Mouse (Mus musculus): ENCODE results near the gene Cwh43. TPM values are rescaled to one million over a fixed set of nuclear protein-coding genes. Genes with fewer than 3 reads are reported as not detected.

Gene Cwh43
- polyA plus RNA-seq (2012; ENCODE audit: insufficient read depth, insufficient read length, missing spikeins) = not detected in 2 replicates

DNA sequence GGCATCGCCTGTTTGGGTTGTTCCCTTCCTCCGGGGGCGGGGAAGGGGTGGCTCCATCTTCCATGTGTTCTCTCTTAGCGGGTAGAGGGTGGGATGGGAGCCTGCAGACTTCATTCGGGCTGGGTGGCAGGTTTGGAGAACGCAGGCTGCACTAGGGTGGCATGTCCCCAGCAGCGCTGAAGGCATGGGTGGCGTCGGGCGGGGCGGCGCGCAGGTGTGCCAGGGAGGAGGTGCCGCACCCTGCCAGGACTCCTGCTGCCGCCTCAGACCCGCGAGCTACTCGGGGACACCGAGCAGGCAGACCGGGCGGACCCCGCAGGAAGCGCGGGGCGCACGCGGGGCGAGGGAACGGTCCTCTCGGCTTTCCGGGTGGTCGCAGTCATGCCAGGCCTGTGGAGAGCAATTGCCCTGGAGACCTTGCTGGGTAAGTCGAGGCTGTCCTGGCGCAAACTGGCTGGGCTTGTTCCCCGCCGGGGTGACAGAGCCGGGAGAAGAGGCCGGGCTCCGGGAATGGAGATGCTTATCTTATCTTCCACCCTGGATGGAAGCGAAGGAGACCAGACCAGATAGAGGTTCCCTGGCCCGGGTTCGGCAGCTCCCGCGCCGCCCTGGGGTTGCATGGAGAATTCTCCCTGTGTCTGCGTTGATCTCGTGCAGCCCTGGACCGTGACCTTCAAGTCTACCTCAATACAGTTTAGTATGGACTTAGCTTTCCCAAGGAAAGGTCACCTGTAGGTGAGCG is at the start of gene Cwh43:
Gene Cwh43, plus strand, starts transcription at position 95 of the 742 bp plus-strand sequence.
- no peak within 1 kb of the TSS for H3K4me3 ChIP-seq (ENCODE audit: insufficient read depth, low read depth, low read length)
- no peaks in the 10 kb centered on the region for H3K4me1 ChIP-seq (ENCODE audit: control insufficient read depth, insufficient read depth, insufficient read length, low read length)
- H3K27ac ChIP-seq (replicated peaks; ENCODE audit: low read depth, low read length) = no peak within 1 kb of the TSS

DNA sequence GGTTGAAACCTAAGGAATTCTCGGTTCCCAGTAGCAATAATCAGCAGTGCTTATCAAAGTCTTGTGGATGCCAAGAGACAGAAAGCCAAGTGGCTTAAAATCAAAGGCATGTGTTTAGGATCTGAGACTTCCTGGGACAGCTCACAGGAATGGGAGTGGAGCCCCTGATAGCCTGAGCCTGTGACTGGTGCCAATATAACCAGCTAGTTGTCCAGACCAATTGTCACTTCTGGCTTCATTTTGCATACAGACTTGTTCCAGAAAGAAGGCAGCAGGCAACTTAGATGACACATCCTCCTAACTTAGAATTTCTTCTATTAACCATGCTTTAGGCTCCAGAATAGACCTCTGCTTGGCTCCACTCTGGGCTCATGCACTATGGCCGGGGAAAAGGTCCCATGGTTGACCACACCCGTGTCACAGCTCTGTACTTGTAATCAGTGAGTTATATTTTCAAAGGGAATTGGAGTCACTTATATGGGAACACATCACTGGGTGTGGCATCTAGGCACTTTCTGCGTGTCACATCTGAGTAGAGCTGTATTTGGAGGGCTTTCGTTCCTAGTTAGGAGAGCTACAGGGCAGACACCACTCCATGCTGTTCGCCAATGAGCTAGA is 46.6 kb upstream of the Cwh43 start:
- Histone ChIP-seq H3K27ac (replicated peaks; ENCODE audit: low read depth, low read length) (no peak overlapping the region), H3K4me1 (ENCODE audit: control insufficient read depth, insufficient read depth, insufficient read length, low read length) (no peaks in the 10 kb centered on the region), H3K4me3 (ENCODE audit: insufficient read depth, low read depth, low read length) (no peak overlapping the region)

DNA sequence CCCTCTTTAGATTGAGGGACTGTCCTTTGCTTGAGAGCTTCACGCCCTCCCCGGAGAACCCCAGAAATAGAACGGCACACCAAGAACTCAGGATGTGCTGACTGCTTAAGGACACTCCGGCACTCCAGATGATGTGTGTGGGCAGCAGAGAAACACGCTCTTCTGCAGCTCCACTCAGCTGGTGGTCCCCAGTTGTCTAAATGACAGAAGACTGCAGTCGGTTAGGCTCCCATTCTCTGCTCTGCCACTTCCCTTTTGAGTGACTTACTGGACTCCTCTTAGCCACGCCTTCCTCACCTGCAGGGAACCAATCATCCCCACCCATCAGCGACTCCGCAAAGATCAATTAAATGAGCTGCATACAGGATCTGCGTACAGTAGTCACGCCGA is 46.1 kb upstream of the Cwh43 start:
- Histone ChIP-seq H3K4me3 (ENCODE audit: insufficient read depth, low read depth, low read length) (no peak overlapping the region), H3K4me1 (ENCODE audit: control insufficient read depth, insufficient read depth, insufficient read length, low read length) (no peaks in the 10 kb centered on the region), H3K27ac (replicated peaks; ENCODE audit: low read depth, low read length) (no peak overlapping the region)

DNA sequence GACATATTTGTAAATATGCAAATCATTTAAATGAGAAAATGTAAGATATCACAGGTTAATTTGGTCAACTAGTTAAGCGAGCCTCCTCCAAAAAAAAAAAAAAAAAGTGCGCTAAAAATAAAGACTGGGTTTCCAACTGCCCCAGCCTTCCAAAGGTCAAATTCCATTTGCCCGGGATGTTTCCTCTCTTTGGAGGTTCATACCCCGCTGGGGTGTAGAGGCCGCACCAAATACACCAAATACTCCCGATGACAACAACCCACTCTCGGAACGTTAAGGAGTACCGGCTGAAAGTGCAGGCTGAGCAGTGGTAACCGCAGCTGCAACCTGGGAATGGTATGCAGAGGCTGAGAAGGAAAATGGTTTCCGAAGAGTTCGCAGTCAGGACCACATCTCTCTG is 45.6 kb upstream of the Cwh43 start:
- H3K4me3 ChIP-seq (ENCODE audit: insufficient read depth, low read depth, low read length) = no peak overlapping the region
- no peaks in the 10 kb centered on the region for H3K4me1 ChIP-seq (ENCODE audit: control insufficient read depth, insufficient read depth, insufficient read length, low read length)
- H3K27ac ChIP-seq (replicated peaks; ENCODE audit: low read depth, low read length) = no peak overlapping the region

DNA sequence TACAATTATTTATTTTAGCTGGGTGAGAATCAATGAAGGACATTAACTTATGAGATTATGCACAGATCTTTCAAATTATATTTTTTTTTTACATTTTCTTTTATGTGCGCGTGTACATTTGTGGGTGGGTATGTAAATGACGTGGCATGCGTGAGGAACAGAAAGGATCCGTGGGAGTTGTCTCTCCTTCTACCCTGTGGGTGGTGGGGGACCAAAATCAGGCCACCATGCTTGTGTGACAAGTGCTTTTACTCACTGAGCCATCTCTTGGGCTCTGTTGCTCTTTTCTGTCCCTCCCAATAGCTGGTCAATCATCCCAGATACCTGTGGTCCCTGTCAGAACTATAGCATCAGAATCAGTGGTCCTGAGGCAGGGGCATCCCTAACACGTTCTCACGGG is 43.5 kb upstream of the Cwh43 start:
- Histone ChIP-seq H3K4me3 (ENCODE audit: insufficient read depth, low read depth, low read length) (no peak overlapping the region), H3K4me1 (ENCODE audit: control insufficient read depth, insufficient read depth, insufficient read length, low read length) (no peaks in the 10 kb centered on the region), H3K27ac (replicated peaks; ENCODE audit: low read depth, low read length) (no peak overlapping the region)

- Histone ChIP-seq H3K27ac (replicated peaks; ENCODE audit: low read depth, low read length) (no peak overlapping the region), H3K4me3 (ENCODE audit: insufficient read depth, low read depth, low read length) (no peak overlapping the region), H3K4me1 (ENCODE audit: control insufficient read depth, insufficient read depth, insufficient read length, low read length) (no peaks in the 10 kb centered on the region)
Observed at GRCm38 (mm10) chr5:73362791-73363190, 43.1 kb upstream of the Cwh43 start.

DNA sequence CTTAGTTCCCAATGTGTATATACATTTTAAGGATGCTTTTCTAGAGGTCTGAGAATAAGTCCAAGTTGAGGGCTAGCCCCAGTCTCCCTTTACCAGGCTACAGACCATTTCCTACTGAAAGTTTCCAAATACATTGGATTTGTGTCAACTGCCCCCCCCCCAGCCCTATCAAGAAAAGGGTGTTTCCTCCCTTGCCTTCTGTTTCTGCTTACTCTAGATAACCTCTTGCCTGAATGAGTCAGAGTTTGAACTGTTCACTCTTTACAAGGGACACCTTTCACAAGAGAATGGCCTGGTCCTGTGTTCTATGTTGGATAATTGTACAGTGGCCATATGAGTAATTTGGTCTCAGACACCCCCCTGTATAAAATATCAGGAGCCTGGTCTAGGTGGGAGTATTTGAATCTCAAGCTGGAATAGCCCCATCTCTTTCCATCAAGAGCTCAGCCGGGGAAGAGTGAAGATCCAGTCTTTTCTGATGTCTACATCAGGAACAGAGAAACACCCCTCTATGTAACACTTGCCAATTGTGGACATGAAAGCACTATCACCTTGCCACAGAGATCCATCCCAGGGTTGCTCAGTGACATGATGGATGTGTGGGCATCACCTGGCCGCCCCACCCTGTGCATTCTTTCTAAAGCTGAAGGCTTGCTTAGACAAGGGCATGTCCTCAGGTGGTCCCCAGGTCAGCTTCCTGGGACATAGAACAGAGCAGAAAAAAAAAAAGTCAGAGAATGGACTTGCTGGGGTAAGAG is 41.6 kb upstream of the Cwh43 start:
- Histone ChIP-seq H3K4me3 (ENCODE audit: insufficient read depth, low read depth, low read length) (no peak overlapping the region), H3K27ac (replicated peaks; ENCODE audit: low read depth, low read length) (no peak overlapping the region), H3K4me1 (ENCODE audit: control insufficient read depth, insufficient read depth, insufficient read length, low read length) (no peaks in the 10 kb centered on the region)

GRCm38 (mm10) chr5:73367906-73368305 is 38.0 kb upstream of the Cwh43 start:
- Histone ChIP-seq H3K4me3 (ENCODE audit: insufficient read depth, low read depth, low read length) (no peak overlapping the region), H3K27ac (replicated peaks; ENCODE audit: low read depth, low read length) (no peak overlapping the region), H3K4me1 (ENCODE audit: control insufficient read depth, insufficient read depth, insufficient read length, low read length) (no peaks in the 10 kb centered on the region)

GRCm38 (mm10) chr5:73368845-73369447 is 36.9 kb upstream of the Cwh43 start:
- H3K27ac ChIP-seq (replicated peaks; ENCODE audit: low read depth, low read length) = no peak overlapping the region
- no peak overlapping the region for H3K4me3 ChIP-seq (ENCODE audit: insufficient read depth, low read depth, low read length)

GRCm38 (mm10) chr5:73369731-73370130 is 36.1 kb upstream of the Cwh43 start:
- Histone ChIP-seq H3K4me1 (ENCODE audit: control insufficient read depth, insufficient read depth, insufficient read length, low read length) (no peaks in the 10 kb centered on the region), H3K4me3 (ENCODE audit: insufficient read depth, low read depth, low read length) (no peak overlapping the region), H3K27ac (replicated peaks; ENCODE audit: low read depth, low read length) (no peak overlapping the region)

More at GRCm38 (mm10) chr5:73368845-73369447, 36.9 kb upstream of the Cwh43 start:
- H3K4me1 ChIP-seq (ENCODE audit: control insufficient read depth, insufficient read depth, insufficient read length, low read length) = no peaks in the 10 kb centered on the region

GRCm38 (mm10) chr5:73372601-73373000 is 33.3 kb upstream of the Cwh43 start:
- Histone ChIP-seq H3K27ac (replicated peaks; ENCODE audit: low read depth, low read length) (no peak overlapping the region), H3K4me1 (ENCODE audit: control insufficient read depth, insufficient read depth, insufficient read length, low read length) (no peaks in the 10 kb centered on the region), H3K4me3 (ENCODE audit: insufficient read depth, low read depth, low read length) (no peak overlapping the region)

- Histone ChIP-seq H3K27ac (replicated peaks; ENCODE audit: low read depth, low read length) (no peak overlapping the region), H3K4me1 (ENCODE audit: control insufficient read depth, insufficient read depth, insufficient read length, low read length) (no peaks in the 10 kb centered on the region), H3K4me3 (ENCODE audit: insufficient read depth, low read depth, low read length) (no peak overlapping the region)
Observed at GRCm38 (mm10) chr5:73373184-73373583, 32.7 kb upstream of the Cwh43 start.

GRCm38 (mm10) chr5:73376041-73376440 is 29.8 kb upstream of the Cwh43 start:
- no peaks in the 10 kb centered on the region for H3K4me1 ChIP-seq (ENCODE audit: control insufficient read depth, insufficient read depth, insufficient read length, low read length)
- H3K4me3 ChIP-seq (ENCODE audit: insufficient read depth, low read depth, low read length) = no peak overlapping the region
- no peak overlapping the region for H3K27ac ChIP-seq (replicated peaks; ENCODE audit: low read depth, low read length)

GRCm38 (mm10) chr5:73376491-73376890 is 29.4 kb upstream of the Cwh43 start:
- no peaks in the 10 kb centered on the region for H3K4me1 ChIP-seq (ENCODE audit: control insufficient read depth, insufficient read depth, insufficient read length, low read length)
- no peak overlapping the region for H3K4me3 ChIP-seq (ENCODE audit: insufficient read depth, low read depth, low read length)
- no peak overlapping the region for H3K27ac ChIP-seq (replicated peaks; ENCODE audit: low read depth, low read length)

- no peak overlapping the region for H3K4me3 ChIP-seq (ENCODE audit: insufficient read depth, low read depth, low read length)
- H3K4me1 ChIP-seq (ENCODE audit: control insufficient read depth, insufficient read depth, insufficient read length, low read length) = no peaks in the 10 kb centered on the region
- no peak overlapping the region for H3K27ac ChIP-seq (replicated peaks; ENCODE audit: low read depth, low read length)
Observed at GRCm38 (mm10) chr5:73379908-73380307, 26.0 kb upstream of the Cwh43 start.

Measured in brown adipose tissue, adult 24 weeks (tissue).